Mouse (Mus musculus) adrenal gland, postnatal 14 days (tissue): Measurements from ENCODE around the gene Nt5dc3. TPM values are rescaled to one million over a fixed set of nuclear protein-coding genes. Genes with fewer than 3 reads are reported as not detected.

Source experiments
- DNase-seq: peaks from one replicate; pipeline ENCODE4 v3.0.0; 2021; ENCODE audit warnings: mixed read lengths
- long read RNA-seq, 2 experiments: library from polyadenylated mRNA; stranded (forward); transcript quantifications; one replicate each; pipeline ENCODE4 v2.0.0; 2021
- total RNA-seq: library from RNA; stranded (reverse); gene quantifications from 2 replicates; pipeline ENCODE4 v1.2.3, GENCODE M21; 2021

Gene Nt5dc3
- 23.2 and 25.1 TPM in 2 replicates for total RNA-seq
- long read RNA-seq, experiment 1, full-length matches to known transcripts = 1 of 1 reads
- long read RNA-seq, experiment 1, partial matches to known transcripts = 0 of 1 reads
- long read RNA-seq, experiment 1, other reads (novel, unspliced or antisense) = 0 of 1 reads
- long read RNA-seq, experiment 2, partial matches to known transcripts = 0 of 2 reads
- long read RNA-seq, experiment 2, other reads (novel, unspliced or antisense) = 2 of 2 reads

DNA sequence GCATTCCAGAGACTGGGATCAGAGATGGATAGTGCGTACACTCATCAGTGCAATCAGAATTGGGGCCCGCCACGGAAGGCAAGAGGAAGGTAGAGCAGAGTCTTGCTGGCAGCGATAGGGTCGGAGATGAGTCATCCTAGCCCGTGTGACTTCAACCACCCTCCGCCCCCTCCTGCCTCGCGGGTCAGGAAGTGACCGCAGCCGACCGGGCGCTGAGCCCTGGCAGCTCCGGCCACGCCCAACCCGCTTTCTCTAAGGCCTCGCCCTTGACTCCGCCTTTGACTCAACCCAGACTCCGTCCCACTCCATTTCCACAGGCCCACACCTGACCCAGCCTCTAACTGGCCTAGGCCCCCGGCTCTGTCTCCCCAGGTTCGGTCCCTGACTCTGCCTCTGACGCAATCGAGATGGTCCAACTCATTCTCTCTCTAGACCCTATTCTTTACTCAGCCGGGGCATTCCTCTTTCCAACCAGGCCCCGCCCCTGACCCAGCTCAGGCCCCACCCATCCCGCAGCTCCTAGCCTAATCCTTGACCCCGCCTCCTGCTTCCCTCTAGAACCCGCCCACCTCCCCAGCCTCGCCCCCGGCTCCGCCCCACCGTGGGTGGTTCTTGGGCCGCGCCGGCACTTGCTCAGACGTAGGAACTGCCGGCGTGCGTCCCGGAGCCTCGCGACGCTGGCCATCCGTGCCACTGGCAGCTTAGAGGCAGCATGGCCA lies at the start of gene Nt5dc3:
Gene Nt5dc3, plus strand, starts transcription at position 608 of the 719 bp plus-strand sequence.
- DNase-seq = peak; percentile 99

GRCm38 (mm10) chr10:86730823-86731499 lies 47.8 kb upstream of the Nt5dc3 start:
- DNase-seq = peak; percentile 90

DNA sequence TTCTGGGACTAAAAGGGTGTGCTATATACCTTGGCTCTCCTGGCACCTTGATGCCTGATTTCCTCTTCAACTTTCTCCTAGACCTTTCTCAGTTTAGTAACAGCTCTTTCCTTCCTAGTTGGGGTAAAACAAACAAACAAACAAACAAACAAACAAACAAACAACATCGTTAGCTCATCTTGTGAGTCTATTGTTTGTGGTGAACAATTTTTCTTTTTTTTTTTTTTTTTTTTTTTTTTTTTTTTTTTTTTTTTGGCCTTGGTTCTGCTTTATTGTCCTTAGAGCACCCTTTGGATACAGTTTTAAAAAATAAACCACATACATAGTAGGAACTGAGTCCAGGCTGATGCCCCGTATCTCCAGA lies 47.3 kb upstream of the Nt5dc3 start:
- DNase-seq = no peak

- no peak for DNase-seq
These were observed 43.8 kb upstream of the Nt5dc3 start for GRCm38 (mm10) chr10:86735036-86735435.

- no peak for DNase-seq
These were observed 35.9 kb upstream of the Nt5dc3 start for GRCm38 (mm10) chr10:86742918-86743317.

GRCm38 (mm10) chr10:86744306-86744705 lies 34.5 kb upstream of the Nt5dc3 start:
- DNase-seq = no peak

DNA sequence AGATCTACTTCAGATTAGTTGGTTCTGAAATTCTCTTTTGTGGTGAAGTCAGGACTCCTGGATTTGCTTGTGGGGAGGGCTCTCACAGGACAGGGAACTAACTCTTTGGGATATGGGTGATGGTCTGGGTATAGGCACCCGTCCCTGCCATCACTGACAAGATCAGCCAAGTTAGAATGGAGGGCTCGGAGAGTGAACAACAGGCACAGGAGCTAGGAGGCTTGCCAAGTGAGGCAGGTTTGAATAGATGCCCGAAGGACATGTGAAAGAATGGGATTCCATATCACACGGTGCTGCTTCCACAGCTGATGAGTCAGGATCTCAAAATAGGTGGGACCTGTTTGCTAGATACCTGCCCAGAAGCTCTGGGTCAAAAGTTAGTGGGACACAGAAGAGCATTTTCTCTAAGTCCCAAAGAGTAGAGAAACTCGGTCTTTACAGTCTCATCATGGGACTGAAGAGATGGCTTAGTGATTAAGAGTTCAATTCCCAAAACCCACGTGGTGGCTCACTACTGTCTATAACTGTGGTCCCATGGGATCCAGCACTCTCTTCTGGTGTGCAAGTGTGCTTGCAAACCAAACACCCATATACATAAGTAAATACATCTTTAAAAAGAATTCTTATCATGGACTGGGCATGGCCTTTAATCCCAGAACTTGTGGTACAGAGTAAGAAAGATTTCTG lies 22.8 kb upstream of the Nt5dc3 start:
- no peak for DNase-seq

- no peak for DNase-seq
These were observed 21.1 kb upstream of the Nt5dc3 start for GRCm38 (mm10) chr10:86757724-86758123.

GRCm38 (mm10) chr10:86758211-86758610 lies 20.6 kb upstream of the Nt5dc3 start:
- DNase-seq = no peak

- no peak for DNase-seq
These were observed 17.6 kb upstream of the Nt5dc3 start for GRCm38 (mm10) chr10:86761236-86761635.

DNA sequence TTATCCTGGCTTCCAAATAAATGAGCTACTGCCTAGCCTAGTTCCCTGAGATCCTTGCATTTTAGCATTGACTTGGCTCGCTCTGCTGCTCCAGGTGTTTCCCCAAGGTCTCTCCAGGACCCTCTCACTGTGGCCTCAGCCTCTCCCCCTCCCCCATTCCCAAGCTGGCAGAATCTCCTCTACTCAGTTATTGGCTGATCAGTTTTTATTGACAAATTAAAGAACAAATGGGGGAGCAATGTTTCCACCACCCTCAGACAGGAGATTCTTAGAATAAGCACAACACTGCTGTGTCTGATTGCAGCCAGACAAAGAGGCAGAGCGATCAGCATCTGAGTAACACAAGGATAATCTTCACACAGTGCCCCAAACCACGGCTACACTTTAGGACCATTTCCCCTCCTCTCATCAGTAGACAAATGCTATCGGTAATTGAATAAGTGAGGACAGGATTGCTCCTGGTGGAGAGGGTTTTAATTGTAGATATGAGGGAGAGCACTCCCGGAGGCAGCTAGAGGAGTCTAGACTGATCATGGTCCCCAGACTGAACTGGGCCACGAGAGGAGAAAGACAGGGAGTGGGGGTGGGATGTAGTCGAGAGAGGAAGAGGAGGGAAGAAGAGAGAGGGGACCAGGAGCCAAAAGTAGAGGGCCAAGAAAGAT lies 17.0 kb upstream of the Nt5dc3 start:
- DNase-seq = no peak

- no peak for DNase-seq
These were observed 16.4 kb upstream of the Nt5dc3 start for GRCm38 (mm10) chr10:86762384-86762730.

GRCm38 (mm10) chr10:86763672-86764071 lies 15.1 kb upstream of the Nt5dc3 start, which contains the start of gene Gm49358:
Gene Gm49358, plus strand, starts transcription at chr10:86763972.
- DNase-seq = no peak

- no peak for DNase-seq
These were observed 13.3 kb upstream of the Nt5dc3 start for GRCm38 (mm10) chr10:86765344-86765966.

DNA sequence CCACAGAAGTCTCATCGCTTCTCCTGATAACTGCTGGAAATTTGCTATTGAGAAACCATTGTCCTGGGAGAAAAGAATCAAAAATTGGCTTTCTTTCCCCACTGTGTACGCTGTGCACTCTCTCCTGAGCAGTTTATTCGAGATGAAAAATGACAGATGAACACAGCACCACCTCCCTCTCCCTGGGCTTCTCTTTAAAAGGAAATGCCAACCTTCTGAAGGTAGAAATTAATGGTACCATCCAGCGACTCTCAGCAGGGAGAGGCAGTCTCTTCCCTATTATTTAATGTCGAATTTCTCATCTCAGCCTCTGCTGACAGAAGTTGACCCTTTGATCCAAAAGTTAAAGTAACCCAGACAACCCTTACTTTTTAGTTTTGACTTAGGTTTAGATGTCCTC lies 9.6 kb upstream of the Nt5dc3 start:
- no peak for DNase-seq

GRCm38 (mm10) chr10:86769797-86770196 lies 9.0 kb upstream of the Nt5dc3 start:
- no peak for DNase-seq

GRCm38 (mm10) chr10:86771701-86772100 lies 7.1 kb upstream of the Nt5dc3 start:
- peak; percentile 22 for DNase-seq

DNA sequence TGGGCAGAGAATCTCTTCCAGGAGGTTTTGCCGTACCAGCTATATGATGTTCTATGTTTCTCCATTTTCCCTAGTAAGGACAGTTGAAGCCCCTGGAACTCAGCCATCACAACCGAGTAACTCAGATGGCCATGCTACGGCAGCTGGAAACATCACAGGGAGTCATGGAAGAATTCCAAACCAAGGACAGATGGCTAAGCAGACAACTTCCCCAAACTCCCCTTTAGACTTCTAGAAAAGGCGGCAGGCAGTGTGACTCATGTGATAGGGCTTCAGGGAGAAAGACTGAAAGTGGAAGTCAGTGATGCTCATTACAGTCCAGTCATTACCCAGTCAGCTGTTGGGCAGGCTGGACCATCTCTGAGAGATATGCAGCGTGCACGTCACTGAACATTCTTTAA lies 6.6 kb upstream of the Nt5dc3 start:
- peak; percentile 49 for DNase-seq

DNA sequence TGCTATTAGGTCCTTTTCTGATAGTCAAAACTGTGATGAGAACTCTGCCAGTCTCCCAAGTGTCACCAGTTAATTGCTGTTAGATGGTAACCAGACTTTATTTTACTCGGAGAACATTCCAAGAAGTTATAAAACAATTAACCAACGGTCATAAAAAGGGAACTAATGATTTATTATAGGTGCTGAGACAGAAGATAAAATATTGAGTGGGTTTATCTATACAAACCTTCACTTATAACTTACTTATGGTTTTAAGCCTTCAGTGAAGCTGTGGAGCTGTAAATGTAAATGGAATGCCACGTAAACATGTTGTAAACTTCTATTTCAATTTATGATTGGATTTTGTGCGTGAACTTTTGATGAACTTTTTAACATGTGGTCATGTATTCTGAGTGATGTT lies 5.4 kb upstream of the Nt5dc3 start:
- DNase-seq = no peak

DNA sequence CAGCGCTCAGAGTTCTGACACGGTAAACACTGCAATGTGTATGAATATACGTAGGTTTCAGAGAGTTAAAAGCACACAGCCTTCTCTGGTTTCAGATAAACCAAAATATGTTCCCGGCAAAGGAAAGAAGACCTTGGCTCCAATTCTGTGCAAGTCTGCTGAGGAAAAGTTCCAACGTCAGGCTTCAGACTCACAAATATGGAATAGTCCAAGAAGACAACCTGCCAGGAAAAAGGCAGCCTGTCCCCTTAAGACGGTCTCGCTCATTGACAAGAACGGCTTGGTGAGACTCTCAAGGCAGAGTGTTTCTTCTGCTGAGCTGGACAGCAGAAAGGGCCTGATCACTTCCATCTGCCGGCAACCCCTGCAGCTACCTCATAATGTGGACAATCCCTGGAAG lies 2.5 kb upstream of the Nt5dc3 start:
- DNase-seq = peak; percentile 22

DNA sequence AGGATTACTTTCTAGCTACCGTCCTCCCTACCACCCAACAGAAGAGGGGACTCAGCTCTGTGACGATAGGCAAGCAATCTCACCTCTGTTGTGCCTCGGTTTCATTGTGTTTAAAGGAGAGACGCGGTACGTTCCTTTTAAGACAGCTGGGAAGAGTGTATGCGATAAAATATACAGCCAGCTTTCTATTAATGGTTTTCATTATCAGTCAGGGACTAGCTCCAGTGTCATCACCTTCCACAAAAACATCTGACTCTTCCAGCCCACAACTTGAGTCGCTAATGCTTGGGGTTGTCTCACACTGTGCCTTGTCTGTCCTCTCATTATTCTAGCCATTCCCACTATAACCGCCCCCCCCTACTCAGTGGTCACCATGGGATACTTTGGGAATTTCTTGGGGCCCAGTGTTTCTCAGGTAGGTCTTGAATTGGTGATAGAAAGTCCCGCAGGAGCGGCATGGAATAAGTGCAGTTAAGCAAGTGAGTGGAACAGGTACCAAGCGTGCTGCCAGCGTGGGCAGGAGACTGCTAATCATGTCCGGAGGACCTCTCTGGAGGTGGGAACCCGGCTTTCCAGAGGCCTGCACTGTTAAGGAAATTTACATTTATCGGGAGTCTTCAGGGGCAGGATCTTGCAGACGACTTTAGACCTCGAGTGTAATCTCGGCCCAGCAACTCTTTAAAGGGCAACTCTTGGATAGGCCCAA lies 1.0 kb upstream of the Nt5dc3 start:
- DNase-seq = no peak
